Mouse (Mus musculus): Measurements from ENCODE around the gene Acot11. TPM values are rescaled to one million over a fixed set of nuclear protein-coding genes. Genes with fewer than 3 reads are reported as not detected.
"Not testable (repeated sequence)": the region's sequence is repeated elsewhere in the genome, so short reads cannot be mapped to it uniquely, and the experiment has no call there.

Gene Acot11
- polyA plus RNA-seq, 1 experiment from 2014 or later, result 2.1 TPM

GRCm38 (mm10) chr4:106769306-106769705 lies 35.5 kb downstream of the Acot11 start:
- Histone ChIP-seq H3K27ac (no peak overlapping the region), H3K4me3 (no peak overlapping the region), H3K4me1 (no peaks in the 10 kb centered on the region), H3K9me3 (no peaks in the 10 kb centered on the region), H3K4me2 (no peak overlapping the region), H3K27me3 (no peaks in the 10 kb centered on the region), H3K36me3 (no peaks in the 10 kb centered on the region), H3K9ac (no peak overlapping the region)
- no peak for ATAC-seq (ENCODE audit: insufficient number of reproducible peaks, insufficient read depth, low FRiP score, low TSS enrichment, low read depth)
- WGBS, result 19% methylated on average over 2 of the region's 2 CpGs

- H3K4me1 ChIP-seq, result no peaks in the 10 kb centered on the region
- H3K27ac ChIP-seq, result no peak overlapping the region
- no peak overlapping the region for H3K4me2 ChIP-seq
- H3K27me3 ChIP-seq, result no peaks in the 10 kb centered on the region
- WGBS, result 75% methylated on average over 7 of the region's 7 CpGs
- ATAC-seq (ENCODE audit: insufficient number of reproducible peaks, insufficient read depth, low FRiP score, low TSS enrichment, low read depth), result no peak
- no peak overlapping the region for H3K4me3 ChIP-seq
- H3K36me3 ChIP-seq, result no peaks in the 10 kb centered on the region
- H3K9me3 ChIP-seq, result no peaks in the 10 kb centered on the region
- no peak overlapping the region for H3K9ac ChIP-seq
These were observed 40.6 kb downstream of the Acot11 start for GRCm38 (mm10) chr4:106764166-106764565.

- WGBS, result 90% methylated on average over 6 of the region's 6 CpGs
- Histone ChIP-seq H3K4me2 (no peak overlapping the region), H3K27me3 (no peaks in the 10 kb centered on the region), H3K4me3 (no peak overlapping the region), H3K36me3 (no peaks in the 10 kb centered on the region), H3K27ac (no peak overlapping the region), H3K9ac (no peak overlapping the region), H3K4me1 (peaks cover 24% of the 10 kb centered on the region), H3K9me3 (no peaks in the 10 kb centered on the region)
- no peak for ATAC-seq (ENCODE audit: insufficient number of reproducible peaks, insufficient read depth, low FRiP score, low TSS enrichment, low read depth)
These were observed 53.1 kb downstream of the Acot11 start for GRCm38 (mm10) chr4:106751726-106752125.

GRCm38 (mm10) chr4:106749699-106750098 lies 55.1 kb downstream of the Acot11 start:
- Histone ChIP-seq H3K27ac (peak overlapping the region; percentile 28; the same call in 1 of the 2 replicates), H3K4me3 (peak overlapping the region; percentile 28), H3K9me3 (no peaks in the 10 kb centered on the region), H3K4me1 (peaks cover 26% of the 10 kb centered on the region), H3K27me3 (no peaks in the 10 kb centered on the region), H3K4me2 (peak overlapping the region; percentile 45), H3K36me3 (no peaks in the 10 kb centered on the region), H3K9ac (peak overlapping the region; percentile 16)
- ATAC-seq (ENCODE audit: insufficient number of reproducible peaks, insufficient read depth, low FRiP score, low TSS enrichment, low read depth), result peak; percentile 50; the same call in 1 of the 2 replicates
- 6% methylated on average over 7 of the region's 7 CpGs for WGBS

GRCm38 (mm10) chr4:106747001-106747580 lies 57.7 kb downstream of the Acot11 start:
- no peaks in the 10 kb centered on the region for H3K9me3 ChIP-seq
- H3K36me3 ChIP-seq, result no peaks in the 10 kb centered on the region
- H3K4me2 ChIP-seq, result no peak overlapping the region
- no peak overlapping the region; the same call in 1 of the 2 replicates for H3K27ac ChIP-seq
- no peak overlapping the region for H3K4me3 ChIP-seq
- no peak for ATAC-seq (ENCODE audit: insufficient number of reproducible peaks, insufficient read depth, low FRiP score, low TSS enrichment, low read depth)
- no peaks in the 10 kb centered on the region for H3K27me3 ChIP-seq
- peaks cover 26% of the 10 kb centered on the region for H3K4me1 ChIP-seq
- H3K9ac ChIP-seq, result no peak overlapping the region
- 71% methylated on average over 1 of the region's 1 CpGs for WGBS

- Histone ChIP-seq H3K4me2 (no peak overlapping the region), H3K27me3 (no peaks in the 10 kb centered on the region), H3K4me3 (no peak overlapping the region), H3K9me3 (no peaks in the 10 kb centered on the region), H3K36me3 (no peaks in the 10 kb centered on the region), H3K27ac (no peak overlapping the region), H3K9ac (no peak overlapping the region), H3K4me1 (peaks cover 26% of the 10 kb centered on the region)
- ATAC-seq (ENCODE audit: insufficient number of reproducible peaks, insufficient read depth, low FRiP score, low TSS enrichment, low read depth), result no peak
- 75% methylated on average over 7 of the region's 7 CpGs for WGBS
These were observed 58.9 kb downstream of the Acot11 start for GRCm38 (mm10) chr4:106745862-106746261.

- no peak for ATAC-seq (ENCODE audit: insufficient number of reproducible peaks, insufficient read depth, low FRiP score, low TSS enrichment, low read depth)
- H3K27me3 ChIP-seq, result no peaks in the 10 kb centered on the region
- no peaks in the 10 kb centered on the region for H3K36me3 ChIP-seq
- H3K4me2 ChIP-seq, result no peak overlapping the region
- no peak overlapping the region for H3K9ac ChIP-seq
- no peaks in the 10 kb centered on the region for H3K4me1 ChIP-seq
- WGBS, result 61% methylated on average over 3 of the region's 3 CpGs
- no peak overlapping the region for H3K4me3 ChIP-seq
- no peak overlapping the region for H3K27ac ChIP-seq
- no peaks in the 10 kb centered on the region for H3K9me3 ChIP-seq
These were observed 66.9 kb downstream of the Acot11 start for GRCm38 (mm10) chr4:106737904-106738303.

- H3K27me3 ChIP-seq; H3K36me3 ChIP-seq; H3K4me3 ChIP-seq; H3K9me3 ChIP-seq; H3K27ac ChIP-seq; H3K4me1 ChIP-seq; H3K4me2 ChIP-seq; H3K9ac ChIP-seq; ATAC-seq (ENCODE audit: insufficient number of reproducible peaks, insufficient read depth, low FRiP score, low TSS enrichment, low read depth): not testable (repeated sequence)
- 20% methylated on average over 1 of the region's 1 CpGs for WGBS
These were observed 67.9 kb downstream of the Acot11 start for GRCm38 (mm10) chr4:106736884-106737283.

GRCm38 (mm10) chr4:106733636-106734035 lies 71.2 kb downstream of the Acot11 start, which contains the start of gene Fam151a:
Gene Fam151a, plus strand, starts transcription at chr4:106733889.
- no peak within 1 kb of the TSS for H3K4me3 ChIP-seq
- no peaks in the 10 kb centered on the region for H3K9me3 ChIP-seq
- H3K36me3 ChIP-seq, result no peaks in the 10 kb centered on the region
- H3K27me3 ChIP-seq, result no peaks in the 10 kb centered on the region
- H3K27ac ChIP-seq, result no peak within 1 kb of the TSS
- ATAC-seq (ENCODE audit: insufficient number of reproducible peaks, insufficient read depth, low FRiP score, low TSS enrichment, low read depth), result no peak
- 0 out of 2 replicates have a peak within 1 kb of the TSS, but pooled peaks have one; percentile 27 for H3K9ac ChIP-seq
- no peak within 1 kb of the TSS for H3K4me2 ChIP-seq
- 30% methylated on average over 4 of the region's 4 CpGs for WGBS
- H3K4me1 ChIP-seq, result no peaks in the 10 kb centered on the region

- Histone ChIP-seq H3K4me3 (no peak within 1 kb of the TSS), H3K4me2 (no peak within 1 kb of the TSS), H3K4me1 (no peaks in the 10 kb centered on the region), H3K9me3 (no peaks in the 10 kb centered on the region), H3K27ac (no peak within 1 kb of the TSS), H3K9ac (no peak within 1 kb of the TSS), H3K36me3 (no peaks in the 10 kb centered on the region), H3K27me3 (no peaks in the 10 kb centered on the region)
- WGBS, result 80% methylated on average over 7 of the region's 7 CpGs
- ATAC-seq (ENCODE audit: insufficient number of reproducible peaks, insufficient read depth, low FRiP score, low TSS enrichment, low read depth), result no peak
These were observed 74.0 kb downstream of the Acot11 start, which contains the start of gene Mroh7 for GRCm38 (mm10) chr4:106730814-106731213. Gene Mroh7, minus strand, starts transcription at chr4:106730925.

GRCm38 (mm10) chr4:106720631-106721030 lies 84.2 kb downstream of the Acot11 start:
- Histone ChIP-seq H3K36me3 (no peaks in the 10 kb centered on the region), H3K9me3 (no peaks in the 10 kb centered on the region), H3K27ac (no peak overlapping the region), H3K9ac (no peak overlapping the region), H3K27me3 (no peaks in the 10 kb centered on the region), H3K4me1 (no peaks in the 10 kb centered on the region), H3K4me3 (no peak overlapping the region), H3K4me2 (no peak overlapping the region)
- no peak for ATAC-seq (ENCODE audit: insufficient number of reproducible peaks, insufficient read depth, low FRiP score, low TSS enrichment, low read depth)
- 86% methylated on average over 4 of the region's 4 CpGs for WGBS

GRCm38 (mm10) chr4:106713622-106714021 lies 91.2 kb downstream of the Acot11 start:
- H3K4me3 ChIP-seq, result no peak overlapping the region
- no peaks in the 10 kb centered on the region for H3K36me3 ChIP-seq
- no peaks in the 10 kb centered on the region for H3K9me3 ChIP-seq
- no peak for ATAC-seq (ENCODE audit: insufficient number of reproducible peaks, insufficient read depth, low FRiP score, low TSS enrichment, low read depth)
- 89% methylated on average over 6 of the region's 6 CpGs for WGBS
- H3K27ac ChIP-seq, result no peak overlapping the region
- H3K4me1 ChIP-seq, result no peaks in the 10 kb centered on the region
- H3K9ac ChIP-seq, result no peak overlapping the region
- no peak overlapping the region for H3K4me2 ChIP-seq
- no peaks in the 10 kb centered on the region for H3K27me3 ChIP-seq

All from embryonic facial prominence, embryonic 13.5 days (tissue).